Mouse (Mus musculus): ENCODE measurements around the gene Zfp934. TPM values are rescaled to one million over a fixed set of nuclear protein-coding genes. Genes with fewer than 3 reads are reported as not detected.

Gene Zfp934
- polyA plus RNA-seq (2014; fragmentation: Illumina TruSeq; extraction: RNeasy Lipid Tissue Mini Kit (QIAGEN cat#74804); ENCODE audit: low read depth, low replicate concordance), result 36.6 TPM

GRCm38 (mm10) chr13:62571099-62571498, at the start of gene Zfp934:
TSS of gene Zfp934 (minus strand) at chr13:62571199.

GRCm38 (mm10) chr13:62558189-62559110, 12.5 kb downstream of the Zfp934 start, which contains the start of gene Zfp935:
TSS of gene Zfp935 (minus strand) at chr13:62558511.

GRCm38 (mm10) chr13:62466424-62467334, 104.3 kb downstream of the Zfp934 start, which contains the start of gene Gm49359:
TSS of gene Gm49359 (minus strand) at chr13:62466832.

Other genes with a start within 250 kb of the Zfp934 start
- gene Gm3604, start 188.0 kb downstream of the Zfp934 start, polyA plus RNA-seq (2014; fragmentation: Illumina TruSeq; extraction: RNeasy Lipid Tissue Mini Kit (QIAGEN cat#74804); ENCODE audit: low read depth, low replicate concordance), result 15.9 TPM
- 60.5 TPM for gene Gm49359, start 104.4 kb downstream of the Zfp934 start, polyA plus RNA-seq (2014; fragmentation: Illumina TruSeq; extraction: RNeasy Lipid Tissue Mini Kit (QIAGEN cat#74804); ENCODE audit: low read depth, low replicate concordance)
- gene Zfp935, start 12.7 kb downstream of the Zfp934 start, polyA plus RNA-seq (2014; fragmentation: Illumina TruSeq; extraction: RNeasy Lipid Tissue Mini Kit (QIAGEN cat#74804); ENCODE audit: low read depth, low replicate concordance), result 43.4 TPM
- 15.0 TPM for gene 6720489N17Rik, start 53.0 kb upstream of the Zfp934 start, polyA plus RNA-seq (2014; fragmentation: Illumina TruSeq; extraction: RNeasy Lipid Tissue Mini Kit (QIAGEN cat#74804); ENCODE audit: low read depth, low replicate concordance)
- 42.5 TPM for gene Platr25, start 189.5 kb upstream of the Zfp934 start, polyA plus RNA-seq (2014; fragmentation: Illumina TruSeq; extraction: RNeasy Lipid Tissue Mini Kit (QIAGEN cat#74804); ENCODE audit: low read depth, low replicate concordance)
- gene Gm5141, start 214.6 kb upstream of the Zfp934 start, polyA plus RNA-seq (2014; fragmentation: Illumina TruSeq; extraction: RNeasy Lipid Tissue Mini Kit (QIAGEN cat#74804); ENCODE audit: low read depth, low replicate concordance), result 13.2 TPM